Mouse (Mus musculus) limb, embryonic 10.5 days (tissue): ENCODE measurements around the gene Cers3. TPM values are rescaled to one million over a fixed set of nuclear protein-coding genes. Genes with fewer than 3 reads are reported as not detected.
A peak's percentile ranks its signal among the peaks of the same experiment; 100 is the strongest.

Source experiments
- DNase-seq: peaks from one replicate; pipeline ENCODE4 v3.0.0-alpha.2; 2017; ENCODE audit warnings: low spot score
- H3K27ac ChIP-seq: fragments of 300-500 bp; sonication (generic); 2 replicates; pipeline ENCODE4 v1.5.1; 2016; ENCODE audit warnings: mild to moderate bottlenecking
- H3K27me3 ChIP-seq: fragments of 300-500 bp; sonication (generic); 2 replicates; pipeline ENCODE4 v1.6.1; 2016; ENCODE audit warnings: low read depth, mild to moderate bottlenecking; ENCODE audit not compliant: poor library complexity, severe bottlenecking
- H3K36me3 ChIP-seq: fragments of 300-500 bp; sonication (generic); 2 replicates; pipeline ENCODE4 v1.6.1; 2016; ENCODE audit warnings: mild to moderate bottlenecking, moderate library complexity
- H3K4me1 ChIP-seq: fragments of 300-500 bp; sonication (generic); 2 replicates; pipeline ENCODE4 v1.6.1; 2016
- H3K4me3 ChIP-seq: fragments of 300-500 bp; sonication (generic); 2 replicates; pipeline ENCODE4 v1.5.1; 2016; ENCODE audit warnings: mild to moderate bottlenecking, moderate library complexity
- H3K9me3 ChIP-seq: fragments of 300-500 bp; sonication (generic); replicated peaks from 2 replicates; pipeline ENCODE4 v1.6.1; 2016; ENCODE audit warnings: mild to moderate bottlenecking
- WGBS: fragments of 180-500 bp; shearing (Covaris S2); methylation state at CpG from one replicate; pipeline ENCODE4 v1.1.7; 2016; 5-methylcytosine and 5-hydroxymethylcytosine counted together
- polyA plus RNA-seq: library from polyadenylated mRNA; unstranded; fragments of >200 nt; fragmentation: Nextera tagmentation; extraction: Ambion mirVana; gene quantifications from 2 replicates; pipeline ENCODE4 v1.2.1, GENCODE M21; 2016

Cers3 gene
- polyA plus RNA-seq, 1 experiment from 2014 or later, result 1.3 TPM

- 60% methylated on average over 3 of the region's 3 CpGs for WGBS
- Histone ChIP-seq H3K9me3 (no peaks in the 10 kb centered on the region), H3K27ac (no peak overlapping the region), H3K4me3 (no peak overlapping the region), H3K36me3 (0 out of 2 replicates have a peak, but pooled peaks cover 11% of the 10 kb centered on the region), H3K27me3 (no peaks in the 10 kb centered on the region), H3K4me1 (peaks cover 7% of the 10 kb centered on the region; the same call in 1 of the 2 replicates)
- DNase-seq, result no peak
Observed at GRCm38 (mm10) chr7:66852164-66852563, 108.9 kb downstream of the Cers3 start.

- Histone ChIP-seq H3K4me3 (no peak overlapping the region), H3K27ac (no peak overlapping the region), H3K4me1 (peaks cover 23% of the 10 kb centered on the region), H3K9me3 (no peaks in the 10 kb centered on the region), H3K36me3 (0 out of 2 replicates have a peak, but pooled peaks cover 8% of the 10 kb centered on the region), H3K27me3 (no peaks in the 10 kb centered on the region)
- 81% methylated on average over 1 of the region's 1 CpGs for WGBS
- no peak for DNase-seq
Observed at GRCm38 (mm10) chr7:66857610-66858009, 114.3 kb downstream of the Cers3 start.

DNA sequence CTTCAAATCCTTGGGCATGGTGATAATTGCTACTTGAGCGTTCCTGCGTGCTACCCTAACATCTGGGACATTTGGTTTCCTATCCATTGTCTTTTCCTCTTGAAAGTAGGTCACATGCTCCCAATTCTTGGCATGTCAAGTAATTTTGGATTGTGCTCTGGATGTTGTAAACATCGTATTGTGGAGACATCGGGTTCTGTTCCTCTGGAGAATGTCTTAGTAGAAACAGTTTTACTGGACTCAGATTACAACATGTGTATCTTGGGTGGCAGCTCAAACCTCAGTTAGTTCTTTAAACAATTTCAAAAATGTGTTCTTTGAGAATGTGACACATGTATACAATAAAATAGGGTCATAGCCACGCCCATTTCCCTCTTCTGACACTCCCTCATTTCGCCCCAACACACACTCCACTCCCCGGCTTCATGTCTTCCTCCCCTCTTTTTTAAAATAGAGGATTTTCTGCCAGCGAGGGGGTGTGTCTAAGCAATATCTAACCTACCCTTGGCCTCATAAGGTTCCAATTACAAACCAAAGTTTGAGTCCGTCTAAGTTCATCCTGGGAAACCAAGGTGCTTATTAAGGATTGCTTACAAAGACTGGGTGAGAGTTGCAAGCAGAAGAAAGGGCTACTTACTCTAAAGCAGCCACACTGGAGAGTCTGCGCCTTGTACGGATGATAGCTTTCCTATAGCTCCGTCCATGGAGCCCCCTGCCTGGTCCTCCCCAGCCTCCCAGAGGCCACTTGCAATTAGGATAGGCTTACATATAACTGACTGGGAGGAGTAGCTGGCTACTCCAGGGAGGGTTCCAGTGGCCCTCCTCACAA is 115.2 kb downstream of the Cers3 start:
- DNase-seq, result no peak
- Histone ChIP-seq H3K4me1 (peaks cover 23% of the 10 kb centered on the region), H3K27ac (peak overlapping the region; percentile 22; the same call in 1 of the 2 replicates), H3K27me3 (no peaks in the 10 kb centered on the region), H3K9me3 (no peaks in the 10 kb centered on the region), H3K36me3 (0 out of 2 replicates have a peak, but pooled peaks cover 8% of the 10 kb centered on the region), H3K4me3 (no peak overlapping the region)
- 62% methylated on average over 12 of the region's 12 CpGs for WGBS

DNA sequence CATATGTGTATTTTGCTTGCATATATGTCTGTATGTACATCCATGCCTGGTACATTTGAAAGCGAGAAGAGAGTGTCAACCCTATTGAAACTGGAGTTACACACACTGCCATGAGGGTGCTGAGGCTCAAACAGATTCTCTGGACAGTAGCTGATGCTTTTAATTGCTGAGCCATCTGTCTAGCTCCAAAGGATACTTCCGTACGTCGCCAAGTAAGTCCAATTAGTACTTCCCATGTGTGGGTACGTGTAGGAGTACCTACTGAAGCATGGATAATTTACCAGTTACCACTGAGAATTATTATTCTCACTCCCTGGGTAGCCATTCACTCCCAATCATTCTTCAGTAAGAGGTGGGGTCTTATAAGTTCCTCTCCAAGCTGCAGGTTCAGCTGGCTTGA is 115.9 kb downstream of the Cers3 start:
- no peaks in the 10 kb centered on the region for H3K27me3 ChIP-seq
- H3K36me3 ChIP-seq, result 0 out of 2 replicates have a peak, but pooled peaks cover 3% of the 10 kb centered on the region
- peaks cover 23% of the 10 kb centered on the region for H3K4me1 ChIP-seq
- H3K9me3 ChIP-seq, result no peaks in the 10 kb centered on the region
- WGBS, result 83% methylated on average over 5 of the region's 5 CpGs
- no peak overlapping the region; the same call in 1 of the 2 replicates for H3K27ac ChIP-seq
- no peak overlapping the region for H3K4me3 ChIP-seq
- DNase-seq, result no peak

GRCm38 (mm10) chr7:66866944-66867718 is 123.8 kb downstream of the Cers3 start:
- Histone ChIP-seq H3K27me3 (no peaks in the 10 kb centered on the region), H3K36me3 (no peaks in the 10 kb centered on the region), H3K4me3 (no peak overlapping the region), H3K4me1 (peaks cover 34% of the 10 kb centered on the region), H3K27ac (peak overlapping the region; percentile 64; the same call in 1 of the 2 replicates), H3K9me3 (no peaks in the 10 kb centered on the region)
- 86% methylated on average over 19 of the region's 19 CpGs for WGBS
- DNase-seq, result no peak

DNA sequence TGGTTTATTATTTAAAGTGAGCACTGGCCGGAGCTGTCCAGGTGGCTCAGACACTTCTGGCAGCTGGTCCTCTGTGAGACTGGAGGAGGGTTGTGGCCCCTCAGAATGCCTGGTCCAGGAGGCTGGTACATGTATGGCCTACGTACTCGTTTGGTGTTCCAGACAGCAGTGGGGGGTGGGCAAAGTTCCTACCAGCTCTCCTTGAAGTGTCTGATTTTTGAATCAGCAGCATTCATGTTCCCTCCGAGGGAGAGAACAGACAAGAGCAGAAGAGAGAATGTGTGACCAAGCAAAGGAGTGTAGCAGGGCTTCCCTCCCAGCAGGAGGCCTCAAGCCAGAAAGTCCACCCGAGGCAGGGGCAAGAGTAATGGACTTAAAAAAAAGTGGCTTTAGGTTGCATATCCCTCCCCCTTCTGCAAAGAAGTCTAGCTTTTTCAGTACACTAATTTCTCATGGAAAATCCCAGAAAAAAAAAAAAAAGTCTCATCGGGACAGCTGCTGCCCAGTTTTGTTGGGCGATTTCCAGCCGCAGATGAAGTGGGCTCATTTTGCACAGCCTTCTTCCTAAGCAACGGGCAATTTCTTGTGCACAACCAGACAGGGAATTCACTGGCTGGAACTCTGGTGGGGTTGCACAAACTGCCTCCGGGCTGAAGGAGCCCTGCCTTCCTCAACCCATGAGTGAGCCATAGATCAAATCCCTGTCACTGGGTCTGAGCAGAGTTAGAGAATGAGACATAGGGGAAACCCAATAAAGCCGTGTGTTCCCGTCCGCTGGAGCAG is 124.6 kb downstream of the Cers3 start:
- no peaks in the 10 kb centered on the region for H3K36me3 ChIP-seq
- H3K4me1 ChIP-seq, result peaks cover 36% of the 10 kb centered on the region
- WGBS, result 58% methylated on average over 13 of the region's 13 CpGs
- peak overlapping the region; percentile 64 for H3K27ac ChIP-seq
- H3K9me3 ChIP-seq, result no peaks in the 10 kb centered on the region
- no peak overlapping the region for H3K4me3 ChIP-seq
- no peaks in the 10 kb centered on the region for H3K27me3 ChIP-seq
- no peak for DNase-seq

DNA sequence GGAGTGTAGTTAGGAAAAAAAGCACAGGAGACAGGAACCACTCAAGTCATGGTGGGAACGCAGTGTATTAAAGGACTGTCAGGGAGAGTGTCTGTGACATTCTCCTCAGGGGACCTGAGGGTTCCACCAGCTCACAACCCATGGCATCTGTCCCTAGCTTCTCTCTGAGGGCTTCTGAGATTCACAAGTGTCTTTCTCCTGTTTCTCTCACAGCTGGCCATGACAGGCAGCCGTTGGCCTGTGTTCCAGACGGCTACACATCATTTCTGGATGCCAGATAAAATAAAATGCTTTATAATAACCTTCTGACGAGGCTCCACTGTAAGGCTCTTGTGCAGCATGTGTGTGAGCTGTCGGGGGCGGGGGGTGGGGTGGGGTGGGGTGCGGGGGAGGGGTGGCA is 128.2 kb downstream of the Cers3 start:
- H3K27ac ChIP-seq, result no peak overlapping the region

DNA sequence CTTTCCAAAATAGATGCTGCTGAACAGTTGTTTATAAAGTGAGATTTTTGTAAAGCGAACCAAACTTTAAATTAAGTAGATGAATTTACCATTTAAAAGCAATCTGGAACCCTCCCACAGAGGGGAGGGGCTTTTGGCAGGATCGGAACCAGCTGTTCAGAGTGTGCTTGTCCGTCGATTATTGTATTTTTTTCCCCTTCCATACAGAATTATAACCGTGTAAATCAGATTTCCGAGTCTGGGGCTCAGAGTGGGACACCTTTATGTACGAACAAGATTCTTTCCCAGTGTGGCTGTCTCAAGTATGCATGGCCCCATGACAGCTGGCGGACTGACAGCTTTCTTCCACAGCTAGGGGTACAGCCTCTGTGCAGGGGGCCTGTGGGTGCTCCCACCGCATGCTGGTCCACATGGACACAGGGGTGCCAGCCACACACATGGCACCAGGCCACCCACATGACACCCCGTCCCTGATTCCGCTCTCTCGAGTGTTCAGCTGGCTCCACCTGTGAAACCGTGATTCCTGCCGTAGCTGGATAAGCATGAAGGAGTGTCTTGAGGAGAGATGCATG is 128.7 kb downstream of the Cers3 start:
- peak; percentile 29 for DNase-seq
- Histone ChIP-seq H3K4me3 (no peak overlapping the region), H3K4me1 (peaks cover 47% of the 10 kb centered on the region), H3K9me3 (no peaks in the 10 kb centered on the region), H3K36me3 (no peaks in the 10 kb centered on the region), H3K27me3 (0 out of 2 replicates have a peak, but pooled peaks cover 7% of the 10 kb centered on the region), H3K27ac (no peak overlapping the region)
- 90% methylated on average over 14 of the region's 14 CpGs for WGBS

More for the DNA sequence above, 128.2 kb downstream of the Cers3 start:
- WGBS, result 78% methylated on average over 7 of the region's 7 CpGs
- H3K4me1 ChIP-seq, result peaks cover 51% of the 10 kb centered on the region
- H3K4me3 ChIP-seq, result no peak overlapping the region
- no peaks in the 10 kb centered on the region for H3K9me3 ChIP-seq
- no peaks in the 10 kb centered on the region for H3K36me3 ChIP-seq
- peak; percentile 26 for DNase-seq
- H3K27me3 ChIP-seq, result 0 out of 2 replicates have a peak, but pooled peaks cover 7% of the 10 kb centered on the region

DNA sequence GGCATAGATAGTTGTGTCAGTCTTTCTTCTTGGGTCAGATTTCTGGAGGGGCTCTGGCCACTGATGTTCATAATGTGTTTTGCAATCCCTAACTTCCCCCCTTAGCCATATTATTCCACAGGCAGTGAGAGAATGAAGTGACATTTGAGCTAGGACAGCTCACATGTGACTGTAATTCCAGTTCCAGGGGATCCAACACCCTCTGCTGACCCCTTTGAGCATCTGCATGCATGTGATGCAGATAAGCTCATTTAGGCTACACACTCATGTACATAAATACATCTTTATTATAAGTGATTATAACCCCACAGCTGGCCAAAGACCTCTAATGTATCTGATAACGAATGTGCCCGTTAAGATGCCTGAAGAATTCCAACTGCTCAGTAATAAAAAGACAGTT is 129.9 kb downstream of the Cers3 start:
- DNase-seq, result no peak
- H3K4me1 ChIP-seq, result peaks cover 35% of the 10 kb centered on the region
- no peaks in the 10 kb centered on the region for H3K9me3 ChIP-seq
- no peak overlapping the region for H3K27ac ChIP-seq
- H3K4me3 ChIP-seq, result no peak overlapping the region
- H3K36me3 ChIP-seq, result no peaks in the 10 kb centered on the region
- WGBS, result 86% methylated on average over 2 of the region's 2 CpGs
- 0 out of 2 replicates have a peak, but pooled peaks cover 7% of the 10 kb centered on the region for H3K27me3 ChIP-seq

Other genes starting within 250 kb of the Cers3 start
- 15.9 and 20.3 TPM in 2 replicates for gene Asb7, start 53.9 kb upstream of the Cers3 start, polyA plus RNA-seq
- 21.8 and 22.5 TPM in 2 replicates for gene Lins1, start 53.6 kb upstream of the Cers3 start, polyA plus RNA-seq
- gene Adamts17, start 96.2 kb downstream of the Cers3 start, polyA plus RNA-seq, result 4.4 and 6.7 TPM in 2 replicates